Mouse (Mus musculus) lung, adult 2 months (tissue): ENCODE data around the gene Mettl7a2.
"Not testable (repeated sequence)": the region's sequence is repeated elsewhere in the genome, so short reads cannot be mapped to it uniquely, and the experiment has no call there.

Experiments
- CTCF ChIP-seq: fragments of 200-500 bp; IDR thresholded peaks from 2 replicates; pipeline ENCODE4 v1.5.1; 2011; ENCODE audit warnings: mild to moderate bottlenecking, low read length, control low read depth; ENCODE audit not compliant: insufficient read depth
- POLR2A ChIP-seq: fragments of 200-500 bp; IDR thresholded peaks from 2 replicates; pipeline ENCODE4 v1.6.1; 2011; ENCODE audit warnings: low read depth, mild to moderate bottlenecking, control low read depth, low read length, borderline replicate concordance; ENCODE audit errors: extremely low read depth

GRCm38 (mm10) chr15:100328089-100328488 is 24.9 kb upstream of the Mettl7a2 start:
- 0 out of 2 replicates have a peak, but pooled peaks have one; percentile 11 for TF ChIP-seq CTCF
- not testable (repeated sequence) for TF ChIP-seq POLR2A
